Mouse (Mus musculus): ENCODE data around the gene Pdcd1.
"Not testable (repeated sequence)": the region's sequence is repeated elsewhere in the genome, so short reads cannot be mapped to it uniquely, and the experiment has no call there.

Pdcd1 gene

GRCm38 (mm10) chr1:94052373-94052772 is at the start of gene Pdcd1:
TSS of gene Pdcd1 (minus strand) at chr1:94052553.
- no peak for DNase-seq (ENCODE audit: extremely low read depth, low read depth, low spot score)

- DNase-seq (ENCODE audit: extremely low read depth, low read depth, low spot score): no peak
Measured at GRCm38 (mm10) chr1:94091788-94092187, 39.4 kb upstream of the Pdcd1 start.

GRCm38 (mm10) chr1:94086311-94086898 is 34.1 kb upstream of the Pdcd1 start:
- no peak for DNase-seq (ENCODE audit: extremely low read depth, low read depth, low spot score)

- DNase-seq (ENCODE audit: extremely low read depth, low read depth, low spot score): no peak
Measured at GRCm38 (mm10) chr1:94085324-94086105, 33.2 kb upstream of the Pdcd1 start.

GRCm38 (mm10) chr1:94081761-94082160 is 29.4 kb upstream of the Pdcd1 start:
- DNase-seq (ENCODE audit: extremely low read depth, low read depth, low spot score): no peak

GRCm38 (mm10) chr1:94081191-94081590 is 28.8 kb upstream of the Pdcd1 start:
- DNase-seq (ENCODE audit: extremely low read depth, low read depth, low spot score): no peak

- DNase-seq (ENCODE audit: extremely low read depth, low read depth, low spot score): no peak
Measured at GRCm38 (mm10) chr1:94080718-94081117, 28.4 kb upstream of the Pdcd1 start.

- DNase-seq (ENCODE audit: extremely low read depth, low read depth, low spot score): no peak
Measured at GRCm38 (mm10) chr1:94078835-94079440, 26.6 kb upstream of the Pdcd1 start.

GRCm38 (mm10) chr1:94078314-94078713 is 26.0 kb upstream of the Pdcd1 start:
- DNase-seq (ENCODE audit: extremely low read depth, low read depth, low spot score): no peak

- no peak for DNase-seq (ENCODE audit: extremely low read depth, low read depth, low spot score)
Measured at GRCm38 (mm10) chr1:94076702-94077101, 24.3 kb upstream of the Pdcd1 start.

GRCm38 (mm10) chr1:94074756-94075155 is 22.4 kb upstream of the Pdcd1 start:
- no peak for DNase-seq (ENCODE audit: extremely low read depth, low read depth, low spot score)

GRCm38 (mm10) chr1:94058281-94058680 is 5.9 kb upstream of the Pdcd1 start:
- DNase-seq (ENCODE audit: extremely low read depth, low read depth, low spot score): not testable (repeated sequence)

- DNase-seq (ENCODE audit: extremely low read depth, low read depth, low spot score): no peak
Measured at GRCm38 (mm10) chr1:94057401-94057800, 5.0 kb upstream of the Pdcd1 start.

- no peak for DNase-seq (ENCODE audit: extremely low read depth, low read depth, low spot score)
Measured at GRCm38 (mm10) chr1:94055966-94056365, 3.6 kb upstream of the Pdcd1 start.

- no peak for DNase-seq (ENCODE audit: extremely low read depth, low read depth, low spot score)
Measured at GRCm38 (mm10) chr1:94054481-94054880, 2.1 kb upstream of the Pdcd1 start.

- no peak for DNase-seq (ENCODE audit: extremely low read depth, low read depth, low spot score)
Measured at GRCm38 (mm10) chr1:94053530-94054216, 1.3 kb upstream of the Pdcd1 start.

GRCm38 (mm10) chr1:94051104-94051503 is 1.2 kb downstream of the Pdcd1 start:
- no peak for DNase-seq (ENCODE audit: extremely low read depth, low read depth, low spot score)

GRCm38 (mm10) chr1:94046544-94046943 is 5.8 kb downstream of the Pdcd1 start:
- no peak for DNase-seq (ENCODE audit: extremely low read depth, low read depth, low spot score)

GRCm38 (mm10) chr1:94045559-94045958 is 6.8 kb downstream of the Pdcd1 start:
- no peak for DNase-seq (ENCODE audit: extremely low read depth, low read depth, low spot score)

GRCm38 (mm10) chr1:94040391-94040790 is 12.0 kb downstream of the Pdcd1 start:
- DNase-seq (ENCODE audit: extremely low read depth, low read depth, low spot score): no peak

- DNase-seq (ENCODE audit: extremely low read depth, low read depth, low spot score): no peak
Measured at GRCm38 (mm10) chr1:94034984-94035743, 17.2 kb downstream of the Pdcd1 start.

All from fat pad, adult 2 months (tissue).